Mouse (Mus musculus): ENCODE measurements at regions not wholly inside any gene's neighbourhood (a gene's known extent, or its start where the extent isn't known, plus 50 kb on each side); places are given as distances from the start of the nearest gene placed in this dataset.
A peak's percentile ranks its signal among the peaks of the same experiment; 100 is the strongest.

DNA sequence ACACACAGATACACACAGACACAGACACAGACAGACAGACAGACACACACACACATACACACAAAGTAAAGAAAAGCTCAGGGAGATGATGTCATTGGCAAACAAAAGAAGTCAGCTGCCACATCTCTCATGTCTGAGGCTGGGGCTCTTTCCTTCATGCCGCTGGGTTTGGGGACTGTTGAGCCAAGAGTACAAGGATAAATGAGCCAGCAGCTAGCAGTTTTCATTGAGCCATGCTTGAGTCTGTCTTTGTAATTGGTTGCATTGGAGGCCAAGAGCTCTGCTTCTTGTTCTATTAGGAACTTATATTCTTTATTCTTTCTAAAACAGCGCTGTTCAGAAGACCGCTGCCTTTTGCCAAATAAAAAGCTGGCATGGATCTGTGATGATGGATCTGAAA lies 144.8 kb downstream of the Hhipl2 start:
- H3K27me3 ChIP-seq (ENCODE audit: insufficient read depth, low read length), result no peaks in the 10 kb centered on the region
- H3K27ac ChIP-seq, result no peak overlapping the region
- H3K36me3 ChIP-seq (ENCODE audit: insufficient read depth, low read length), result no peaks in the 10 kb centered on the region
- ATAC-seq (replicated peaks; ENCODE audit: low FRiP score, low read depth), result no peak
- TF ChIP-seq CTCF (IDR thresholded peaks at IDR 0.05; ENCODE audit: low read depth), result no peak
- no peak overlapping the region for H3K4me3 ChIP-seq (replicated peaks; ENCODE audit: low read depth, low read length)
- WGBS, result 88% methylated on average over 3 of the region's 3 CpGs
- DNase-seq (ENCODE audit: low spot score), result no peak
- H3K9me3 ChIP-seq (replicated peaks; ENCODE audit: low read length), result no peaks in the 10 kb centered on the region
- no peak overlapping the region for H3K4me2 ChIP-seq (ENCODE audit: low read length)
- no peaks in the 10 kb centered on the region for H3K4me1 ChIP-seq (replicated peaks; ENCODE audit: insufficient read depth, low read length)
- H3K9ac ChIP-seq (ENCODE audit: low read depth, low read length), result no peak overlapping the region

GRCm38 (mm10) chr1:183573621-183574585 lies 155.9 kb downstream of the Hhipl2 start:
- H3K4me2 ChIP-seq (ENCODE audit: low read length), result no peak overlapping the region
- TF ChIP-seq CTCF (IDR thresholded peaks at IDR 0.05; ENCODE audit: low read depth), result no peak
- 71% methylated on average over 10 of the region's 10 CpGs for WGBS
- H3K4me1 ChIP-seq (replicated peaks; ENCODE audit: insufficient read depth, low read length), result no peaks in the 10 kb centered on the region
- H3K4me3 ChIP-seq (replicated peaks; ENCODE audit: low read depth, low read length), result no peak overlapping the region
- H3K27me3 ChIP-seq (ENCODE audit: insufficient read depth, low read length), result no peaks in the 10 kb centered on the region
- no peak overlapping the region for H3K27ac ChIP-seq
- H3K36me3 ChIP-seq (ENCODE audit: insufficient read depth, low read length), result no peaks in the 10 kb centered on the region
- H3K9me3 ChIP-seq (replicated peaks; ENCODE audit: low read length), result no peaks in the 10 kb centered on the region
- H3K9ac ChIP-seq (ENCODE audit: low read depth, low read length), result no peak overlapping the region
- no peak for DNase-seq (ENCODE audit: low spot score)
- no peak for ATAC-seq (replicated peaks; ENCODE audit: low FRiP score, low read depth)

- Histone ChIP-seq H3K9me3 (replicated peaks; ENCODE audit: low read length) (no peaks in the 10 kb centered on the region), H3K9ac (ENCODE audit: low read depth, low read length) (no peak overlapping the region), H3K27me3 (ENCODE audit: insufficient read depth, low read length) (no peaks in the 10 kb centered on the region), H3K4me1 (replicated peaks; ENCODE audit: insufficient read depth, low read length) (no peaks in the 10 kb centered on the region), H3K27ac (no peak overlapping the region), H3K36me3 (ENCODE audit: insufficient read depth, low read length) (no peaks in the 10 kb centered on the region), H3K4me3 (replicated peaks; ENCODE audit: low read depth, low read length) (no peak overlapping the region), H3K4me2 (ENCODE audit: low read length) (no peak overlapping the region)
- DNase-seq (ENCODE audit: low spot score), result no peak
- WGBS, result 66% methylated on average over 6 of the region's 6 CpGs
- no peak for ATAC-seq (replicated peaks; ENCODE audit: low FRiP score, low read depth)
- TF ChIP-seq CTCF (IDR thresholded peaks at IDR 0.05; ENCODE audit: low read depth), result no peak
Observed at GRCm38 (mm10) chr1:183584861-183585260, 166.8 kb downstream of the Hhipl2 start.

- Histone ChIP-seq H3K4me1 (replicated peaks; ENCODE audit: insufficient read depth, low read length) (no peaks in the 10 kb centered on the region), H3K4me2 (ENCODE audit: low read length) (no peak overlapping the region), H3K9ac (ENCODE audit: low read depth, low read length) (no peak overlapping the region), H3K36me3 (ENCODE audit: insufficient read depth, low read length) (no peaks in the 10 kb centered on the region), H3K27me3 (ENCODE audit: insufficient read depth, low read length) (no peaks in the 10 kb centered on the region), H3K9me3 (replicated peaks; ENCODE audit: low read length) (no peaks in the 10 kb centered on the region), H3K4me3 (replicated peaks; ENCODE audit: low read depth, low read length) (no peak overlapping the region), H3K27ac (no peak overlapping the region)
- no peak for TF ChIP-seq CTCF (IDR thresholded peaks at IDR 0.05; ENCODE audit: low read depth)
- DNase-seq (ENCODE audit: low spot score) (no peak), ATAC-seq (replicated peaks; ENCODE audit: low FRiP score, low read depth) (no peak)
- 83% methylated on average over 4 of the region's 4 CpGs for WGBS
Observed at GRCm38 (mm10) chr1:183586406-183586805, 168.4 kb downstream of the Hhipl2 start.

- Histone ChIP-seq H3K4me2 (ENCODE audit: low read length) (no peak overlapping the region), H3K36me3 (ENCODE audit: insufficient read depth, low read length) (no peaks in the 10 kb centered on the region), H3K9ac (ENCODE audit: low read depth, low read length) (no peak overlapping the region), H3K27ac (no peak overlapping the region), H3K4me3 (replicated peaks; ENCODE audit: low read depth, low read length) (no peak overlapping the region), H3K27me3 (ENCODE audit: insufficient read depth, low read length) (no peaks in the 10 kb centered on the region), H3K4me1 (replicated peaks; ENCODE audit: insufficient read depth, low read length) (no peaks in the 10 kb centered on the region), H3K9me3 (replicated peaks; ENCODE audit: low read length) (no peaks in the 10 kb centered on the region)
- DNase-seq (ENCODE audit: low spot score), result peak; percentile 7
- ATAC-seq (replicated peaks; ENCODE audit: low FRiP score, low read depth), result no peak
- WGBS, result 59% methylated on average over 5 of the region's 5 CpGs
- no peak for TF ChIP-seq CTCF (IDR thresholded peaks at IDR 0.05; ENCODE audit: low read depth)
Observed at GRCm38 (mm10) chr1:183595306-183595705, 177.3 kb downstream of the Hhipl2 start.

DNA sequence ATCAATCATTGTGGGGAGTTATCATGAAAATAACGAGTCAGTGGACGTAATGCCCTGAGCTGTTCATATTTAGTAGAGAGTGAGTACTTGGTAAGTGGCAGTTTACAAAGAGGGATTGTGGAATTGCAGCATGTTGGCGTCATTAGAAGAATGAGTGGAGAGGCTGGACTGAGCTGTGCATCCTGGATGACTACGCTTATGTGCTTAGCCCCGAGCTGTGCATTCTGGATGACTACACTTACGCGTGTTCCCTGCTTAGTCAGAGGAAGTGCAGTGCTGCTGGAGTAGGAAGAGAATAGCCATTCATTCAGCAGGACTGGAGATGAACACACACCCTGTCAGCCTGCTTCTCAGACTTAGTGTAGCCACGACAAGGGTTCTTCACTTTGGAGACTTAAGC lies 182.5 kb downstream of the Hhipl2 start:
- no peak for TF ChIP-seq CTCF (IDR thresholded peaks at IDR 0.05; ENCODE audit: low read depth)
- no peak overlapping the region for H3K9ac ChIP-seq (ENCODE audit: low read depth, low read length)
- H3K4me2 ChIP-seq (ENCODE audit: low read length), result no peak overlapping the region
- no peaks in the 10 kb centered on the region for H3K9me3 ChIP-seq (replicated peaks; ENCODE audit: low read length)
- no peak overlapping the region for H3K4me3 ChIP-seq (replicated peaks; ENCODE audit: low read depth, low read length)
- ATAC-seq (replicated peaks; ENCODE audit: low FRiP score, low read depth), result no peak
- no peaks in the 10 kb centered on the region for H3K36me3 ChIP-seq (ENCODE audit: insufficient read depth, low read length)
- H3K27me3 ChIP-seq (ENCODE audit: insufficient read depth, low read length), result no peaks in the 10 kb centered on the region
- no peak for DNase-seq (ENCODE audit: low spot score)
- no peaks in the 10 kb centered on the region for H3K4me1 ChIP-seq (replicated peaks; ENCODE audit: insufficient read depth, low read length)
- WGBS, result 75% methylated on average over 8 of the region's 8 CpGs
- H3K27ac ChIP-seq, result no peak overlapping the region
